Mouse (Mus musculus) olfactory bulb, adult 2 months (tissue): Measurements from ENCODE around the gene Ptafr. TPM values are rescaled to one million over a fixed set of nuclear protein-coding genes. Genes with fewer than 3 reads are reported as not detected.

ENCODE experiments used
- H3K27ac ChIP-seq: fragments of 200-500 bp; 2 replicates; pipeline ENCODE4 v1.5.1; 2012; ENCODE audit warnings: low read depth, low read length; ENCODE audit not compliant: insufficient read depth
- H3K4me1 ChIP-seq: fragments of 200-500 bp; 2 replicates; pipeline ENCODE4 v1.6.1; 2012; ENCODE audit warnings: low read length; ENCODE audit not compliant: control insufficient read depth, insufficient read depth
- H3K4me3 ChIP-seq: fragments of 200-500 bp; 2 replicates; pipeline ENCODE4 v1.5.1; 2012; ENCODE audit warnings: mild to moderate bottlenecking, low read depth, low read length, moderate library complexity; ENCODE audit not compliant: insufficient read depth
- CTCF ChIP-seq: fragments of 200-500 bp; IDR thresholded peaks from 2 replicates; pipeline ENCODE4 v1.5.1; 2012; ENCODE audit warnings: low read depth, mild to moderate bottlenecking, low read length, moderate library complexity; ENCODE audit not compliant: insufficient read depth
- POLR2A ChIP-seq: fragments of 200-500 bp; IDR thresholded peaks from 2 replicates; pipeline ENCODE4 v1.6.1; 2012; ENCODE audit warnings: mild to moderate bottlenecking, low read depth, low read length, moderate library complexity; ENCODE audit not compliant: insufficient read depth
- WGBS: fragments of 180-500 bp; shearing (Covaris S2); methylation state at CpG from one replicate; pipeline ENCODE4 v1.1.7; 2018; 5-methylcytosine and 5-hydroxymethylcytosine counted together
- polyA plus RNA-seq: library from polyadenylated mRNA; stranded (reverse); fragments of >200 nt; gene quantifications from 2 replicates; pipeline ENCODE4 v1.2.4, GENCODE M21; 2012; ENCODE audit warnings: low replicate concordance; ENCODE audit not compliant: missing spikeins, insufficient read depth, insufficient read length

The Ptafr gene
- not detected in 2 replicates for polyA plus RNA-seq

DNA sequence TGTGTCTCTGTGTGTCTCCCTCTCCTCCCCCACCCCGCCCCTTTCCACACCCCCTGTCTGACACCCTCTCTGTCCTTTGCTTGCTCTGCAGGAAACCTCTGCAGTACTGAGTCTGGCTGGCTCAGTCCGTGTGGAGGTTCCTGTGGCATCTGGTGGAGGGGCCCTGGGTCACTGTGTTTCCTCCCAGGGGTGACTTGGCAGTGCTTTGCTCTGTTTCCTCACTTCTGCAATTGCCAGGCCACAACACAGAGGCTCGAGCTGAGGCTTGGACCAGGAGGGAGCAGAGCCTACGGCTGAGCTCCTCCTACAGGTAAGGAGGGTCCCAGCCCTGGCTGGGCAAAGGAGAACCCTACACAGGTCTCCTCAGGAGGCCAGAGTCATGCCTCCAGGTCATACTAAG lies at the start of gene Ptafr:
Gene Ptafr (plus strand): TSS at position 103 of the 400 bp plus-strand sequence.
- Histone ChIP-seq H3K4me3 (no peak within 1 kb of the TSS), H3K4me1 (peaks cover 4% of the 10 kb centered on the region; the same call in 1 of the 2 replicates), H3K27ac (no peak within 1 kb of the TSS)
- WGBS = 46% methylated on average over 4 of the region's 4 CpGs
- TF ChIP-seq POLR2A (no peak), CTCF (no peak)

DNA sequence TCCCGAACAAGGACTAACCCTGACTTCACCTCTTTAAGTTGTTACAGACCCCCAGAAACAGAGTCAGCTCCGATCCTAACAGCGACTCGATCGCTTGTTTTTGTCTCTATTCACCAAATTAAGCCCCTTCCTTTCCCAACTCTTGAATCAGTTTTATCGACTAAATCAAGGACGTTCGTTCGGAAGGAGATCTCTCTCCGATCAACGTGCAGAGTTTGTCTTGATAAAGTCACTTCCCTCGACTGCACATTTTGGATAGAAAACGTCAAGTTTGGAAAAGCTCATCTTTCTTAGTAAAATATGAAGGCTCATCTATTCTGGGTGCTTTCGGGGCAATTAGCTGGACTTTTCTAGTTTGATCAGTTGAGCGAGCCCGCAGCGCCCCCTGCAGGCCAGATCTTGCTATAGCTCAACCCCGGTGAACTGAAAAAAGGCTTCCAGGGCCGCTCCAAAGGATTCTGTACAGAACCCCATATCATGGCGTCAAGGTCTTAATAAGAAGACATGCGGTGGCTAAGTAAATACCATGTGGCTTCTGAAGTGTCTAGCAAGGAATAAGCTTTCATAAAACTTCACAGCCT lies 49.2 kb upstream of the Ptafr start:
- peaks cover 5% of the 10 kb centered on the region; the same call in 1 of the 2 replicates for H3K4me1 ChIP-seq
- TF ChIP-seq CTCF (peak; percentile 83), POLR2A (no peak)
- under 1% methylated on average over 21 of the region's 21 CpGs for WGBS
- no peak overlapping the region for H3K4me3 ChIP-seq
- peak overlapping the region; percentile 90 for H3K27ac ChIP-seq

DNA sequence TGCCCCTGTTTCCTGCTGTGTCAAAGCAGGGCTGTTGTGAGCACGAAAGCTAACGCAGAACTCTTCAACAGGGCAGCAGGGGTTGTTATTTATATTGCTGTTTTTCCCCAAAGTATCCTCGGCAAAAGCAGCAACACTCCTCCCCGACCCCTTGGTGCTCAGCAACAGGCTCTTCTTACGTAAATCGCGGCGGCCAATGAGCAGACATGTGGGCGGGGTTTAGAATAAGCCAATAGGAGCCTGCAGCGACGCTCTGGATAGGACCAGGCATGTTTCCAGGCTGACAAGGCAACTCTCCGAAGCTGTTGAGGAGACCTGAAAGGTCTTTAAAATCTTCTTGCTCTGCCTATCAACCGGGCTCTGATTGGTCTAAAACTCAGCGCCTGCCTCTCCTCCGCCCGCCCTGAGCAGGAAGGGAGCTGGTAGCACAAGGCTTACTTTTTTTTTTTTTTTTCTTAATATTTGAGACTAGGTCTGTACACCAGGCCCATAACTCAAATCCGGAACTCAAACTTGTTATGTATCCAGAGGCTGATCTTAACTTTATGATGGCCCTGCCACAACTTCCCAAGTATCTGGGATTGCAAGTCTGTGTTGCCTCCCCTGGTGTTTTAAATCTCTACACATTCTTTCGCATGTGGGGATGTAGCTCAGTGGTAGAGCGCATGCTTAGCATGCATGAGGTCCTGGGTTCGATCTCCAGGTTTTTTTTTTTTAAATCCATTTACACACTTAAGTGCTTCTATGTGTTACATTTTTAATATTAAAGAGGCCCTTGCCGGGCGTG lies 48.3 kb upstream of the Ptafr start:
- peak overlapping the region; percentile 50 for H3K4me3 ChIP-seq
- peak overlapping the region; percentile 90 for H3K27ac ChIP-seq
- TF ChIP-seq POLR2A (0 out of 2 replicates have a peak, but pooled peaks have one; percentile 35), CTCF (no peak)
- WGBS = 21% methylated on average over 22 of the region's 22 CpGs
- peaks cover 5% of the 10 kb centered on the region; the same call in 1 of the 2 replicates for H3K4me1 ChIP-seq

GRCm38 (mm10) chr4:132518066-132518465 lies 45.8 kb upstream of the Ptafr start:
- Histone ChIP-seq H3K4me3 (no peak overlapping the region), H3K4me1 (peaks cover 5% of the 10 kb centered on the region; the same call in 1 of the 2 replicates), H3K27ac (no peak overlapping the region)
- WGBS = 86% methylated on average over 8 of the region's 8 CpGs
- TF ChIP-seq CTCF = no peak
- TF ChIP-seq POLR2A = no peak

DNA sequence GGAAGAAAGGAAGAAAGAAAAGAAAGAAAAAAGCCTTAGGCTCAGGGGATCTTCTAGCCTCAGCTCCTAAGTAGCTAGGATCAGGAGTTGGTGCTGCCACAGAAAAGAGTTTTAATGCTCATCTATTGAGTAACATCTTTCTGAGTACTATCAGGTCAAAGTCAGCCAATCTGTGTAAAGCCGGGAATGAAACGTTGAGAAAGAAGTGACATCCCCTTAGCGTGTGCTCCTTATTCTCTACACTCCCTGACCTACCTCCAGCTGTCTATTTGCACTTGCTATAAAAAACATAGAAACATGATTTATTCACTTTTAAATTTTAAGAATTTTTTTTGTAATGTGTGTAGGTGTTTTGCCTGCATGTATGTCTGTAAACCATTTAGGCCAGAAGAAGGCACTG lies 44.7 kb upstream of the Ptafr start:
- TF ChIP-seq CTCF = no peak
- TF ChIP-seq POLR2A = no peak
- WGBS = 95% methylated on average over 3 of the region's 3 CpGs
- H3K4me3 ChIP-seq = no peak overlapping the region
- no peak overlapping the region for H3K27ac ChIP-seq
- H3K4me1 ChIP-seq = peaks cover 2% of the 10 kb centered on the region; the same call in 1 of the 2 replicates

DNA sequence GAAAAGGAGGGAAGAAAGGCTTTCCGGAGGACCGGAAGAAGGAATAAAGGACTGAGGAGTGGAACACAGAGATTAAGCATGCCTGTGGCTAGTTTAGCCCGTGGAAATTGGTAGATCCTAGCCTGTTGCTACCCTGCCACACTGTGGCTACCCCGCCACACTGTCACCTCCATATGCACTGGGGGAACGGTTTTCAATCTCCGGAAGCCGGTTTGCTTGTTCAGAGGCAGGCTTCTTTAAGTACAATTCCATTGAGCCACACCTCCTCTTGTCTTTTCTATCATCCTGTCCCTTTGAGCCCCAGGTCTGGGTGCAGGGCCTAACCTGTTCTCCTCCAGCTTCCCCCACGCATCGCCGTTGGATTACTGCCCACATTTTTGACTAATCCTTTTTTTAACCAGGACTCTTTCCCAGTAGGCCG lies 39.5 kb upstream of the Ptafr start:
- TF ChIP-seq POLR2A (no peak), CTCF (no peak)
- Histone ChIP-seq H3K27ac (no peak overlapping the region), H3K4me3 (no peak overlapping the region), H3K4me1 (peaks cover 3% of the 10 kb centered on the region; the same call in 1 of the 2 replicates)
- 33% methylated on average over 11 of the region's 11 CpGs for WGBS

- Histone ChIP-seq H3K4me1 (peaks cover 3% of the 10 kb centered on the region; the same call in 1 of the 2 replicates), H3K27ac (no peak overlapping the region), H3K4me3 (no peak overlapping the region)
- TF ChIP-seq POLR2A = no peak
- no peak for TF ChIP-seq CTCF
- WGBS = 38% methylated on average over 6 of the region's 6 CpGs
These were observed 39.1 kb upstream of the Ptafr start for GRCm38 (mm10) chr4:132524808-132525207.

GRCm38 (mm10) chr4:132526678-132527077 lies 37.2 kb upstream of the Ptafr start:
- Histone ChIP-seq H3K4me1 (peaks cover 3% of the 10 kb centered on the region; the same call in 1 of the 2 replicates), H3K4me3 (no peak overlapping the region), H3K27ac (no peak overlapping the region)
- 56% methylated on average over 2 of the region's 2 CpGs for WGBS
- no peak for TF ChIP-seq CTCF
- TF ChIP-seq POLR2A = no peak

DNA sequence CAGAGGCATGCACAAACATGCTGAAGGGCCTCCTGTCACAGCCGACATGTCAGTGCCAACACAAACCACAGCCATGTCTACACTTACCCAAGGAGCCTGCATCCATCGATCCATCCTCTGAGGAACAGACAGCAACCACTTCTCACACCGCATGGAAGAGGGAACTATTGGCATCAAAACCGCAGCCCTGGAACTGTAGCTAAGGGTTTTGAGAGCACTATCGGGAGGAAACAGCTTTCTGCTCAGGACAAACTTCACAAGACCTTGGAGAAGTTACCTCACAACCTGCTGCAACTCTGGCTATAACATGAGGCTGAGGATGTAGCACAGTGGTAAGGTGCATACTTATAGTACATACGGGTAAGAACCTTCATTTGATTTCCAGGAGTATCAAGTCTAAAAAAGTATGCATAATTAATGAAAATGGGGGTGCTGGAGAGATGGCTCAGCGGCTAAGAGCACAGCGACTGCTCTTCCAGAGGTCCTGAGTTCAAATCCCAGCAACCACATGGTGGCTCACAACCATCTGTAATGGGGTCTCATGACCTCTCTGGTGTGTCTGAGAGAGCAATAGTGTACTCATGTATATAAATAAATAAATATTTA lies 35.8 kb upstream of the Ptafr start:
- no peak overlapping the region for H3K27ac ChIP-seq
- TF ChIP-seq CTCF = no peak
- no peak for TF ChIP-seq POLR2A
- WGBS = 87% methylated on average over 8 of the region's 8 CpGs
- H3K4me1 ChIP-seq = peaks cover 3% of the 10 kb centered on the region; the same call in 1 of the 2 replicates
- H3K4me3 ChIP-seq = no peak overlapping the region
